Mouse (Mus musculus): Measurements from ENCODE around the gene Rev1. TPM values are rescaled to one million over a fixed set of nuclear protein-coding genes. Genes with fewer than 3 reads are reported as not detected.

Rev1 gene
- polyA plus RNA-seq, 2 experiments = 13.0 to 14.6 TPM

DNA sequence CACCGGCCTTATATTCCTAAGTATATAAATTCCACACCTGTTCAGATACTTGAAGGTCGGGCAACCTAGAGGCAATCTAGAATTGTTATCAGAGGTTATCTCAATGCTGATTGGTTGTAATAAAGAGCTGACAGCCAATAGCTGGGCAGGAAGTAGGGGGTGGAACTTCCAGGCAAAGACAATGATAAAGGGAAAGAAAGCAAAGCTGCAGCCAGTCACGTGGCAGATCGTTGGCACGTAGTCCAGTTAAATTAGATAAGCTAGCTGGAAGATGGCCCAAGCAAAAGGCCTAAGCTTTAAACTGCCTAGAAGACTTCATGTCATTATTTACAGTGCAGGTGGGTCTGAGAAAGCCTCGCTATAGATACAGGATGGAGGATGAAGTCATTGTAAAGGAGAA is 3.3 kb upstream of the Rev1 start:
- no peak for DNase-seq (ENCODE audit: low read depth in 3 of 3, low spot score in 3 of 3)
- TF ChIP-seq CTCF (IDR thresholded peaks at IDR 0.05; ENCODE audit: low read depth) = no peak
- no peak for TF ChIP-seq EP300 (IDR thresholded peaks at IDR 0.05; ENCODE audit: low read depth)
- H3K27me3 ChIP-seq (ENCODE audit: control insufficient read depth, insufficient read depth, low read length) = no peaks in the 10 kb centered on the region

DNA sequence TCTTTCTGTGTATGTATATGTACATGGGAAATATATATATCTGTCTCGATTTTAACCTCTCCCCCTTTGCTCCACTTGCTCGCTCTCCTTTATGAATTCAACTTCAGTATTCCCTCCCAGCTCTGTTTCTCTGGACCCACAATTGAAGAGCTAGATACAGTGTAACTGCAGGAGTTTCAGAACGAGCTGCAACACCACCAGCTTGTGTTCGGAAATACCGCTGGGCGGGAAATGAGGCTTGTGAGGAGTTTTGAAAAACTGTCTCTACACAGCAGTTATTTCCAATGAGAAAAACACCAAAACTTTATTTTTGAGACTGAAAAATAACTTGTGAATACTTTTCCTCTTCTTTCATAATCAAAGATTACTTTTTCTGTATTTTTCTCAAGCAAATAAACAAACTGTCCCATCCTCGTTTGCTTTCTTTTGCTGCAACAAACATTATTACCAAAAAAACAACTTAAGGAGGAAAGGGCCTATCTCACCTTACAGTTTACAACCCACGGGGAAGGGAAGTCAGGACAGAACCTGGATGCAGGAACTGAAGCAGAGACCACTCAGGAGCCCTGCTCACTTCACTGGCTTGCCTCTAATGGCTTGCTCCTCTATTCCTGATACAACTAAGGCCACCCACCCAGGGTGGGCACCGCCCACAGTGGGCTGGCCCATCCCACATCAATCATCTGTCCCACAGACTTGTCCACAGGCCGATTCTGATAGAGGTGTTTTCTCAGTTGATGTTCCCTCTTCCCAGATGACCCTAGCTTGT is 1.3 kb upstream of the Rev1 start:
- H3K4me3 ChIP-seq (ENCODE audit: insufficient read depth in 1 of 2, low read depth in 2 of 2, low read length in 2 of 2) = peak overlapping the region; percentile 54 to 79
- H3K9me3 ChIP-seq (ENCODE audit: control insufficient read depth, low read length) = no peaks in the 10 kb centered on the region
- no peaks in the 10 kb centered on the region for H3K27me3 ChIP-seq (ENCODE audit: control insufficient read depth, insufficient read depth, low read length)
- H3K9ac ChIP-seq (replicated peaks) = peak overlapping the region; percentile 80
- TF ChIP-seq CTCF (IDR thresholded peaks at IDR 0.05; ENCODE audit: low read depth) (no peak), EP300 (IDR thresholded peaks at IDR 0.05; ENCODE audit: low read depth) (no peak)
- ATAC-seq (ENCODE audit: insufficient read depth) (0 out of 2 replicates have a peak, but pooled peaks have one; percentile 10), DNase-seq (ENCODE audit: low read depth in 3 of 3, low spot score in 3 of 3) (peak in 2 of 3 experiments; percentile 54 to 55)
- H3K36me3 ChIP-seq (replicated peaks; ENCODE audit: control insufficient read depth, insufficient read depth, low read depth) = no peaks in the 10 kb centered on the region
- peaks cover 14 to 27% of the 10 kb centered on the region in 2 experiments for H3K4me1 ChIP-seq (replicated peaks; ENCODE audit: control insufficient read depth in 2 of 2, insufficient read depth in 2 of 2, low read length in 1 of 2)
- H3K4me2 ChIP-seq (ENCODE audit: low read depth) = peak overlapping the region; percentile 90
- WGBS (ENCODE audit: insufficient replicate concordance) = 39% methylated on average over 10 of the region's 10 CpGs
- peak overlapping the region; percentile 51 for H3K27ac ChIP-seq

More for the DNA sequence above, 3.3 kb upstream of the Rev1 start:
- H3K36me3 ChIP-seq (replicated peaks; ENCODE audit: control insufficient read depth, insufficient read depth, low read depth) = no peaks in the 10 kb centered on the region
- no peak for ATAC-seq (ENCODE audit: insufficient read depth)
- peaks cover 9 to 18% of the 10 kb centered on the region in 2 experiments for H3K4me1 ChIP-seq (replicated peaks; ENCODE audit: control insufficient read depth in 2 of 2, insufficient read depth in 2 of 2, low read length in 1 of 2)
- WGBS (ENCODE audit: insufficient replicate concordance) = 47% methylated on average over 6 of the region's 6 CpGs
- H3K27ac ChIP-seq = no peak overlapping the region
- no peak overlapping the region for H3K9ac ChIP-seq (replicated peaks)
- H3K9me3 ChIP-seq (ENCODE audit: control insufficient read depth, low read length) = no peaks in the 10 kb centered on the region
- H3K4me2 ChIP-seq (ENCODE audit: low read depth) = no peak overlapping the region
- no peak overlapping the region for H3K4me3 ChIP-seq (ENCODE audit: insufficient read depth in 1 of 2, low read depth in 2 of 2, low read length in 2 of 2)

DNA sequence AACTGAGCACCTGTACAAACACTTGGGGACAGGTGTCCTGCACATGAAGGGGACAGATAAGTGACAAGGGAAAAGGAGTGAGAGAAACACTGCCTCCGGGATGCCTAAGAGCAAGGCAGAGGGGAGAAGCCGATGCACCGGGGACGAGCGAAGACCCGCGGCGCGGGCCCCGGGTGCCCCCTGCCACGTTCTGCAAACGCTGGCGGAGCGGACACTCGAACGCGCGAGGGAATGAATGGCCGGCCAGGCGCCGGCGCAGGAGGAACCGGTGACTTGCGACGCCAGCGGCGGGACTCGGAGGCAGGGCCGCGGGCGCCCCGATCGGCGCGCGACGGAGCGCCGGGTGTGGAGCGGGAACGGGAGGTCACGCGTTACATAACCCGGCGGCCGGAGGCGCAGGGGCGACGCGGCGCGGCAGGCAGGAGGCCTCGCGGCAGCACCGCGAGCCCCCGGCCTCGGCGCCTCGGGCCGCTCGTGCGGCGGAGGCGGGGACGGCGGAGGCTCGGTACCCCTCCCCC is 623 bp downstream of the Rev1 start:
- H3K9me3 ChIP-seq (ENCODE audit: control insufficient read depth, low read length) = no peaks in the 10 kb centered on the region
- 2% methylated on average over 43 of the region's 68 CpGs for WGBS (ENCODE audit: insufficient replicate concordance)
- H3K9ac ChIP-seq (replicated peaks) = peak overlapping the region; percentile 82
- DNase-seq (ENCODE audit: low read depth in 3 of 3, low spot score in 3 of 3) (peak in 2 of 3 experiments; percentile 22 to 36), ATAC-seq (ENCODE audit: insufficient read depth) (peak; percentile 27; the same call in 1 of the 2 replicates)
- H3K27me3 ChIP-seq (ENCODE audit: control insufficient read depth, insufficient read depth, low read length) = no peaks in the 10 kb centered on the region
- no peaks in the 10 kb centered on the region for H3K36me3 ChIP-seq (replicated peaks; ENCODE audit: control insufficient read depth, insufficient read depth, low read depth)
- H3K4me1 ChIP-seq (replicated peaks; ENCODE audit: control insufficient read depth in 2 of 2, insufficient read depth in 2 of 2, low read length in 1 of 2) = peaks cover 14 to 29% of the 10 kb centered on the region in 2 experiments
- no peak for TF ChIP-seq EP300 (IDR thresholded peaks at IDR 0.05; ENCODE audit: low read depth)
- peak overlapping the region; percentile 51 for H3K27ac ChIP-seq
- H3K4me2 ChIP-seq (ENCODE audit: low read depth) = peak overlapping the region; percentile 90
- H3K4me3 ChIP-seq (ENCODE audit: insufficient read depth in 1 of 2, low read depth in 2 of 2, low read length in 2 of 2) = peak overlapping the region; percentile 79 to 92

DNA sequence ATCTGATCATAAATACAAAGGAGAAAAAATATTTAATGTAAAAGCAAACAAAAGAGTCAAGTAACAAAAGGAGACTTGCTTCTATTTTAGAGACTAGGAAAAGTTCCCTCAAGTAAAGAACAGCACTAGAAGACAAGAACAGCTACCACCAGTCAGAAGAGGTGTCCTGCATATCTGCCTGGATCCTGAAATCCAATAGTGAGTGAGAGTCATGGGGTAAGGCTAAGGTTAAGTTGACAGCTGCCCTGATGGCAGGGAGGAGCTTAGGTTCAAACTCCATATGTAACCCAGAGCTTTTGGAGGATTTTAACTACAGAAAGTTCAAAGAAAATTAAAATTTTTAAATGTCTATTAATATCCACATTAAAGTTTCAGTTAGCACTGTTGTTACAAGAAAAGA is 2.6 kb downstream of the Rev1 start:
- Histone ChIP-seq H3K9me3 (ENCODE audit: control insufficient read depth, low read length) (no peaks in the 10 kb centered on the region), H3K27me3 (ENCODE audit: control insufficient read depth, insufficient read depth, low read length) (no peaks in the 10 kb centered on the region), H3K36me3 (replicated peaks; ENCODE audit: control insufficient read depth, insufficient read depth, low read depth) (no peaks in the 10 kb centered on the region), H3K4me2 (ENCODE audit: low read depth) (no peak overlapping the region; the same call in 1 of the 2 replicates), H3K27ac (no peak overlapping the region), H3K9ac (replicated peaks) (no peak overlapping the region), H3K4me1 (replicated peaks; ENCODE audit: control insufficient read depth in 2 of 2, insufficient read depth in 2 of 2, low read length in 1 of 2) (peaks cover 14 to 30% of the 10 kb centered on the region in 2 experiments), H3K4me3 (ENCODE audit: insufficient read depth in 1 of 2, low read depth in 2 of 2, low read length in 2 of 2) (no peak overlapping the region)
- no peak for TF ChIP-seq CTCF (IDR thresholded peaks at IDR 0.05; ENCODE audit: low read depth)
- TF ChIP-seq EP300 (IDR thresholded peaks at IDR 0.05; ENCODE audit: low read depth) = no peak
- no peak for ATAC-seq (ENCODE audit: insufficient read depth)
- no peak for DNase-seq (ENCODE audit: low read depth in 3 of 3, low spot score in 3 of 3)

- H3K4me2 ChIP-seq (ENCODE audit: low read depth) = peak overlapping the region; percentile 18; the same call in 1 of the 2 replicates
- H3K4me1 ChIP-seq (replicated peaks; ENCODE audit: control insufficient read depth in 2 of 2, insufficient read depth in 2 of 2, low read length in 1 of 2) = peaks cover 14 to 30% of the 10 kb centered on the region in 2 experiments
- no peaks in the 10 kb centered on the region for H3K27me3 ChIP-seq (ENCODE audit: control insufficient read depth, insufficient read depth, low read length)
- ATAC-seq (ENCODE audit: insufficient read depth) = no peak
- DNase-seq (ENCODE audit: low read depth in 3 of 3, low spot score in 3 of 3) = no peak
- H3K36me3 ChIP-seq (replicated peaks; ENCODE audit: control insufficient read depth, insufficient read depth, low read depth) = no peaks in the 10 kb centered on the region
- H3K9ac ChIP-seq (replicated peaks) = no peak overlapping the region
- no peak overlapping the region for H3K4me3 ChIP-seq (ENCODE audit: insufficient read depth in 1 of 2, low read depth in 2 of 2, low read length in 2 of 2)
- 66% methylated on average over 3 of the region's 3 CpGs for WGBS (ENCODE audit: insufficient replicate concordance)
- no peak overlapping the region for H3K27ac ChIP-seq
- H3K9me3 ChIP-seq (ENCODE audit: control insufficient read depth, low read length) = no peaks in the 10 kb centered on the region
- TF ChIP-seq CTCF (IDR thresholded peaks at IDR 0.05; ENCODE audit: low read depth) (no peak), EP300 (IDR thresholded peaks at IDR 0.05; ENCODE audit: low read depth) (no peak)
Observed at GRCm38 (mm10) chr1:38126426-38126825, 3.2 kb downstream of the Rev1 start.
